Mouse (Mus musculus): ENCODE data around the gene Pla1a.

Gene Pla1a

DNA sequence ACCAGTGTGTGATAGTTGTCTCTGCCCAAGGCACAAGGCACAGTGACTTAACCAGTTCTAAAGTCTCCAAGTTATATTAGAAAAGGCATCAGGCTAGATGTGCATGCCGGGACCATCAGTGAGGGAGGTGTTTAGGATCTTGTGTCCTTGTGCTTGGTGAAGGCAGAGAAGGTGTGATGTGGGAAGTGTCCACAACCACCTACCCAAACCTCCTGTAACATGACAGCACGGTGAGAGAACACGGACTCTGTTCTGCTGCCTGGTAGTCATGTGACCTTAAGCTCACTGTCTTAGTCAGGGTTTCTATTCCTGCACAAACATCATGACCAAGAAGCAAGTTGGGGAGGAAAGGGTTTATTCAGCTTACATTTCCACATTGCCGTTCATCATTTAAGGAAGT, 66.7 kb downstream of the Pla1a start:
- DNase-seq (ENCODE audit: low spot score): no peak

DNA sequence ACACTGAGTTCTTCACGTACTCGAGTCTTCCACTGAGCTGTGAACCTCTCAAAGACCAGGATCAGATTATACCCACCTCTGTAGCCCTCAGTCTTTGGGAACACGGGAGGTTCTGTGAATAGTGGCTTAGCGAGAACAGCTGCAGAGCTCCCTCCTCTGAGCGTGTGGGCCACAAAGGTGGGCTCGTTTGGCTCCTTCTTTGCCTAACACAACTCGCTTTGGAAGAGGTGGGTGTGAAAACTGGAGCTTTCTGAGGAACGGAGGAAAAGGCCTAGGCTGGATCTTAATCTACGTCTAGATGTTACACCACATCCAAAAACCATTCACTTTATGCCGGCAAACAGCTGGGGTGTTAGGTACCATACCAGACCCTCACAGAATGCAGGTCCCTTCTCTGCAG, 67.6 kb downstream of the Pla1a start:
- DNase-seq (ENCODE audit: low spot score): no peak

DNA sequence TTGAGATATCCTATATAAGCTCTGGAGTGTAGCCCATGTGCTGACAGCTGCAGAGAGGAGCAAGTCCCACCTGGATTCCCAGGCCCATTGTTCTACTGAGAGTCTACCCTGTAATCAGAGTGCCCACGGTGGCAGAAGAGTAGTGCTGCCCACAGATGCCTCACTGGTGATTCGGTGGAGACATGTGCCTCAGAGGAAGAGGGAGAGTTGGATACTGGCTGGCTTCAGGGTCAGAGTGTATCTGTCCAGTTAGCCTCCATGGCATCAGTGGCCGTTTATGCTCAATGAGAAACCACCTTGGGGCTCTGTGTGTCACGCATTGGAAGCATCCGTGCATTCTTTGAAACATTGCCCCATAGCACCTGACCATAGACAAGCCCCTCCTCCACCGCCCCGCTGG, 69.3 kb downstream of the Pla1a start:
- no peak for DNase-seq (ENCODE audit: low spot score)

DNA sequence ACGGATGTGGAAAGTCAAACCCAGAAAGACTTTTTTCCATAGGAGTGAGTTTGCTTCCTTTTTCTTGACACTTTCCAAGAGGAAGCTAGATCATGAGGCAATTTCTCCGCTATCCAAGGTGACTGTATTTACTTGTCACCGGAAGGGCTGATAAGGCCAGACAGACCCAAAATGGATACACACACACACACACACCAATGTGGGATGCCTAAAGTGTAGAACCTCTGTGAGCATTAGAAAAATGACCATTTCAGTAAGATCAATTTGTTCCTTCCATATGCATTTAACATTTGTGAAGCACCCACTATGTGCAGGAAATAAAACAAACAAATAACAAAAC, 69.7 kb downstream of the Pla1a start:
- no peak for DNase-seq (ENCODE audit: low spot score)

DNA sequence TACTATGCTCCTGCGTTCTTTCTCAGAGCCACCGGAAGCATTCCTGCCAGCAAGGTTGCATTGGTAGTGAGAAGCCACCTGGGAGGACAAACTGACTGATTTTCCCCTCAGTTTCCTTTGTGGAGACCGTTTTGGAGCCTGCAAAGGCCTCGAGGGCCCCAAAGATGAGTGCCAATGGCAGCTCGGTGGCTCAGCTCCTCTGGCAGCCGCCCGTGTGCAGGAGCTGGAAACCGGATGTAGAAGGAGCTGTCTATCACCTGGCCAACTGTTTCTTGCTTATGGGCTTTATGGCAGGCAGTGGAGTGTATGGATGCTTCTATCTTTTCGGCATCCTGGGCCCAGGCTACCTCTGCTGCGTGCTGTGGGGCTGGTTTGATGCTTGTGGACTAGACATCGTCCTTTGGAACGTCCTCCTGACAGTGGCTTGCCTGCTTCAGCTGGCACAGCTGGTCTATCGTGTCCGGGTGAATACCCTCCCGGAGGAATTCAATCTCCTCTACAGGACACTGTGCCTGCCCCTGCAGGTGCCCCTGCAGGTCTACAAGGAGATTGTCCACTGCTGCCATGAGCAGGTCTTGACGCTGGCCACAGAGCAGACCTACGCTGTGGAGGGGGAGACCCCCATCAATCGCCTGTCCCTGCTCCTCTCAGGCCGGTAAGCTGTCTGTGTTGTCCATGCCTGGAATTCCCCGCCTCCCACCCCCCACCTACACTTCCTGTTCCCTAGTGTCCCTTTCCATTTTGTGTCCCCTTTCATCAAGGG, 70.3 kb downstream of the Pla1a start:
- no peak for DNase-seq (ENCODE audit: low spot score)

DNA sequence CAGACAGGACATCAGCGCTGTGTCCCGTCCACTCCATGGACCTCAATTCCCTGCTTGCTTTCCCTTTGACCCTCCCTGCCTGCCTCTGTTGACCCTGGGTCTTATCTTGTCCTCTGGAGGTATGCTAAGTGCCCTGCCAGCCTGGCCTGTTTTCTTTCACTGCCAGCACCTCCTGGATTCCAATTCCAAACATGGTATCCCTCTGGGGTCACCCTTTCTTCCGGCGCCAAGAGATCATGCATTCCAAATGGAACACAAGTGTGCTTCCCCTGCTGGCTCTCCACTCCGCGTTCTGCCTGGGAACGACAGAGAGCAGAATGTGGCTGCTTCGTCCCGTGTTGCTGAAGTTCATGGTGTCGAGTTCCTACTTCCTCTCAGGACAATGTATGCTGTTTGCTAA, 71.0 kb downstream of the Pla1a start, which contains the start of gene Popdc2:
Gene Popdc2 (plus strand): TSS at position 277 of the 400 bp plus-strand sequence.
- no peak for DNase-seq (ENCODE audit: low spot score)

DNA sequence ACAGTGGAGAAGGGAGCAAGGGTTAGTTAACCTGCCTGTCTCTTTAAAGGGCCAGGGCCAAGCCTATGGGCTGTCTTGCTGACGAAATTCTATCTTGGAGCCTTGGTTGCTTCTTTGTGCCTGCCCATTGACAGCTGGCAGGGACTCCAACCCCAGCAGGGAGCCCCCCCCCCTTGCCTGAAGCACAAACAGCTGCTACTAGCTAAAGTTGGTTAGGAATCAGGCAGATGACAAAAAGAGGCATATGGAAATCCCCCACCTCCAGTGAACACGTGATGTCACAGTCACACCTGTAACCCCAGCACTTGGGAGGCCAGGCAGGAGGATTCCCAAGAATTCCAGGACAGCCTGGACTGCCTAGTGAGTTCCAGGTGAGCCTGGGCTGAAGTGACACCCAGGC, 72.6 kb downstream of the Pla1a start:
- no peak for DNase-seq (ENCODE audit: low spot score)

DNA sequence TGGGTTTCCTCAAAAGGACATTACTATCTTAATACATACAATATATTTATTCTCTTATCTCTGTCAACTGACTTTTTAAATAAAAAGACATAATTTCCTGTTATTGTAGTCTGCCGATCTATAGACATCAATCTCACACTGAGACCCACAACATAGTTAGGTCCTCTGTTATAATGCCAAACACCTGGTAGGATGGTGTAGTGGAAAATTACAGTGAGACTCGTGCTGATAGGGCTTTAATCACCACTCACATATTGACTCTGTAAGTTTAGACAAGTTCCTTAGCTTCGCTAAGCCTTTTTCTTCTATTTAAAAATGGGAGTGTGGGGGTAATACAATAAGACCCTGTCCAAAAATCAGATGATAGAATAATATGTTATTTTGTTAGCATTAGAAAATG, 73.1 kb downstream of the Pla1a start:
- DNase-seq (ENCODE audit: low spot score): no peak

DNA sequence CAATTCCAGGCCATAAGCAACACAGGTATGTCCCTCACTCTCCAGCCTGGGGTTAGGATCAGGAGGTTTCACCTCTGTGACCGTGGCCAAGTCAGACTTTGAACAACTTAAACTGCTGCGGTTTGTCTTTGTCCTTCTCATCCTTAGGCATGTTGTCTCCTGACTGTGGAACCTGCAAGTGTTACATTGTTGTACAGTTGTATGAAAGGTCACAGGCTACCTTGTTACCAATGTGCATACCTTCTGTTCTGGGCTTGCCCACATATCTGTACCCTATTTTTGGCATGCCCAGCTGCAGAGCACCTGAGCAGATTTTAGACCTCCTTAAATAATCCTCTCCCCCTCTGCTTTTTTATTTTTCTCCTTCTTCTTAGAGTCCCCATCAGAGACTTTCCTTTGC, 73.7 kb downstream of the Pla1a start:
- no peak for DNase-seq (ENCODE audit: low spot score)

DNA sequence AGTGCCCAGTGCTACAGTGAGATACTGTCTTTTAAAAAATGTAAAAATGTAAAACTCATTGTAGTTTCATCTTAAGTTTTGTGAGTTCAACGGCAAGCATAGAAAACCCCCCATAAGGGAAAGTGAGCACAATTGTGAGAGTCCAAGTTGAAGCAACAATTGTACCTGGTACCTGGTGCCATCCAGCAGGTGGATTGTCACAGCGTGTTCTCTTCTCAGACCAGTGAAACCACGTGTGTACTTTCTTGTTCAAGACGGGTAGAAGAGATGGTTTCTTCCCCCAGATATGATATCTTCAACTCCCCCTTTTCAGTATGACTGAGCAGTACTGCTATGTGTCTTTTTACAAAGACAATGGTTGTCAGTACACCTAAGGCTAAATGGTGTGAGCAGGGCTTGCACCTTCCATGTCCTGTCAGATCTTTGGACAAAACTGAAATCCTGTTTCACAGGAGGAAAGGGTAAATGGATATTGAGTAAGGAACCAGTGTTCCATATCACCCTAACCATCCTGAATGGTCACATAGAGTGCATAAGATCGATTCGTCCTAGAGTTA, 74.6 kb downstream of the Pla1a start:
- no peak for DNase-seq (ENCODE audit: low spot score)

DNA sequence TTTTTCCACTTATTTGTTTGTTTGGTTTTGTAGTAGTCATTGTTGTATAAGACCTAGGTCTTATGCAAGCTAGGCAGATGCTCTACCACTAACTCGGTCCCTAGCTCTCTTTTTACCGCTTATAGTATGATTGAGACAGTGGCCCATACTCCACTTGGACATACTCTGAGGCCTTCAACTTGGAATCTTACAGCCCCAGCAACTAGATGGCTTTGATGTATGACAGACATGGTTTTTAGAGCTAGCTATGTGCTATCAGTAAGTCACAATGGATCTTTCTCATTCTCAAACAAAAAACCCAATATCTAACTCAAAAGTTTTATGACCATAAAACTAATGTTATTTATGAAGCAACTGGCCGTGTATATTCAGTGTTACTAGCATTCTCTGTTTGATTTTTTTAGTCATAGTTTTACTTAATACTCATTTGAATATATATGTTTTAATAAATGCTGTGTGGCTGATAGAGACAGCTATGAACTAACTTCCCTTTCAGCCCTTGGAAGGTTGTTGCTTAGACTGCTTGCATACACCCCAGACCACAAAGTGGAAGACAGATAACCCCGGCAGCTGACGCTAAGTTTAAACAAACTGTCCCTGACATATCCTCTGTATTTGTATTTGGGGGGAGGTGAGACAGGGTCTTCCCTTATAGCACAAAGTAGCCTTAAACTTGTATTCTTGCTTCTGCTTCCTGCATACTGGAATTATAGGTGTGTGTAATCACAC, 78.6 kb downstream of the Pla1a start:
- DNase-seq (ENCODE audit: low spot score): no peak

DNA sequence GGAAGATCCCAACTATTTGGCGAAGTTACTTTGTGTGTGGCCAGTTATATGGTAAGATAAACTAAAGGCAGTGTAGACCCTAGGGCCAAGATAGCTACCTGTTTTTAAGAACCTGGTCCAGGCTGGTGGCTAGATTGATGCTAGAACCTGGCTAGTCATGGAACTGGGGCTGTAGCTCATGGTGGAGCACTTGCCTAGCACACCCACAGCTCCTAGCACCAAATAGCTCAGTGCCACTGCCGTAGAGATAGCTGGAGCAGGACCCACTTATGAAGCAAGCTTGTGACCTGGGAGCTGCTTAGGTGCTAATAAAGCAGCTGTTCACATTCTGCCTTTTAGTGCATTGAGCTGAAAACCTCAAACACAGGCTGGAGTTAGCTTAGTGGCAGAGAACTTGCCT, 79.3 kb downstream of the Pla1a start:
- no peak for DNase-seq (ENCODE audit: low spot score)

DNA sequence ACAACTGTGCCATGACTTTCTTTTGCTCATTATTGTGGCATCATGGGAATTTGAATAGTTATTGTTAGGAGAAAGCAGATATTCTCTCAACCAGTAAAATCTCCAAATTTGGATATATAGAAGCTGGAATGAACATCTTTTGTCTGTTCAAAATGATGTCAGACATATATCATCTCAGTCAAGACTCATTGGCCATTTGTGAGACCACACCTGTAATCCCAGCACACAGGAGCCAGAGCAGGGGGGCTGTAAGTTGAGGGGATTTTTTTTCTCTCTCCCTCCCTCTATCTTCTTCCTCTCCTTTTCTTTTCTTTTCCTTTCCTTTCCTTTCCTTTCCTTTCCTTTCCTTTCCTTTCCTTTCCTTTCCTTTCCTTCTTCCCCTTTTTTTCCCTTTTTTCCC, 80.1 kb downstream of the Pla1a start:
- no peak for DNase-seq (ENCODE audit: low spot score)

DNA sequence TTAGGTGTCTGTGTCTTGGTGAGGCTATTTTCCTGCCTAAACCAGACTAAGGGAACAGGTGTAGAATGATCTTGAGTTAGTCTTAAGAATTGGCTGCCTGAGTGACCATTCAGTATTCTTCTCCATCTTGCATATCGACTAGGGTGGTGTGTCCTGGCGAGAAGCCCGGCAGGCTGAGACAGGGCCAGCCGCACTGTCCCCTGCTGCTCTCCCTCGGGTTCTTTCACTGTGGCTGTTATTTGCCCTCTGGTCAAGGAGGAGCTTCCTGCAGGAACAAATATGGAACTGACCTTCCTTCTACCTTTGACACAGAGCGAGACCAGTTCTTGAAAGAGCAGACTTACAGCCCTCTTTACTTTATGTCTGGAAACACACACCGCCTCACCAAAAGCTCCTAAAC, 80.9 kb downstream of the Pla1a start:
- DNase-seq (ENCODE audit: low spot score): no peak

DNA sequence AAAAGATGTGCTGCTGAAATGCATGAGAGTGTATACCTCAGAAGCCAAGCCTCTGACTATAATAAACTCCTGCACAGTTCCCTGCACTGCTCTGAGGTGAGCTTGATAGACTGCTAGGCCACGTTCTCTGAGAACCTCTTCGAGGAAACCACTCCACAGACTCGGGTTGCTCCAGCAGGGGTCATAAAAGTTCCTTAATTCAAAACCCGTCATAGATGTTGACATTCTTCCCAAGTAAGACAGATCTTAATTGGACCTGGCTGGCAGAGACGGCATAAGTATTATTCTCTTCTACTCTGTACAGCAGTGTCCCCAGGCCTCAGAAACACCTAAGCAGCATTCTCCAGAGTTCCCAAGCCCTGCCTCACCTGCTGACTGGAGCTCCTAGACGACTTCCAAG, 82.0 kb downstream of the Pla1a start:
- no peak for DNase-seq (ENCODE audit: low spot score)

DNA sequence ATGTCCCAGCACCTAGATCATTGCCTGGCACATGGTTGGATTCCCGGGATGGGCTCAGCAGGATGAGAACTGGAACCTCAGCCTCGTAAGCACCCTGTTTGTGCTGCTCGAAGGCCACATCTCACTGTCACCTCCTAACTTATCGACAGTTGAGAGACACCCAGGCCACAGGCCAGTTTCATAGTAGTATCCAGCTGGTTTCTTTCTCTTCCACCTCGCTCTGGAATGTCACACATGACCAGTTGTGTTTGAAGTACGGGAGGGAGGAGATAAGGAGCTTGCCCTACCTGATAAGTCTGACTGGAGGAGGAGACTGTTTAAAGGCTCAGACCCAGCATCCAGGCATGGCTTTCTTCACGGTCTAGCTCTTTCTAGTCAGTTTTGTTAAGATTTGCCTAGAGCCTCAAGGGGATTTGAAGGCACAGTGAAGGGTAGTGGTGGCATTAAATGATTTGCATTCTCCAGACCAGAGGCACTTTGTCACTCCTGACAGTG, 82.5 kb downstream of the Pla1a start:
- DNase-seq (ENCODE audit: low spot score): no peak

DNA sequence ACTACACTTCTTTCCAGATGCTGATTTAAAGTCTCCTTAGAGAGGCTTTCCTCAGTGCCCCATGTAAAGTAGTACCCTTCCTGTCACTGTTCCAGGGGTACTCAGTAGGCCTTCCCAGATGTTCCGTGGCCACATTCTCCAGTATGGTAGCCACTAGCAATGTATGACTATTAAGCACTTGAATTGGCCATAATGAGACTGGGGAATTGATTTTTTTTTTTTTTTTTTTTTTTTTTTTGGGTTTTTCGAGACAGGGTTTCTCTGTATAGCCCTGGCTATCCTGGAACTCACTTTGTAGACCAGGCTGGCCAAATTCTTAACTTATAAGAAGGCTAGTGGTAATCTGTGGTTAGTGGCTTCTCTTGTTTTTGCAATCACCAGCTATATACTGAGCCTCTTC, 83.1 kb downstream of the Pla1a start:
- DNase-seq (ENCODE audit: low spot score): no peak

DNA sequence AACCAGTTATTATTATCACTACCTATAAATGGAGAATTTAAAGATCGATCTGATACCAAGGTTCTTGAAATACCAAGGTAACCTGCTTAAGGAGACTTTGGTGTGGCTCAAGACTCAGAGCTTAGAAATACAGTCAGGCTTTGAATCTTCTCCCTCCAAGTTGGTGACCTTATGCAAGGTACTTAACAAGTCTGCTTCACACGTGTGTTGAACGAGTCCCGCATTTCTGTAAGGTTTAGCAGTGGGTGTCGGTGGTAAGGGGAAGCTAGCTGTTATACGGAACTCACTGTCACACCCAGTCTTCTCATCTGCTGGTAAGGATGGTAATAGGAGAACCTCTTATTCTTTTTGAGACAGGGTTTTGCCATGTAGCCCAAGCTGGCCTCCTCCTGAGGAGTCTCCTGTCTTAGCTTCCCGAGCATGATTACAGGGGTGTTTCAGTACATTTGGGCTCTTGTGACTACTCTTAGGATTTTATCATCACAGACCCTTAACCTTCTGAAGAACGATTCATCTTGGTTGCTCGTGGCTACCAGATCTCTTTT, 84.7 kb downstream of the Pla1a start:
- no peak for DNase-seq (ENCODE audit: low spot score)

DNA sequence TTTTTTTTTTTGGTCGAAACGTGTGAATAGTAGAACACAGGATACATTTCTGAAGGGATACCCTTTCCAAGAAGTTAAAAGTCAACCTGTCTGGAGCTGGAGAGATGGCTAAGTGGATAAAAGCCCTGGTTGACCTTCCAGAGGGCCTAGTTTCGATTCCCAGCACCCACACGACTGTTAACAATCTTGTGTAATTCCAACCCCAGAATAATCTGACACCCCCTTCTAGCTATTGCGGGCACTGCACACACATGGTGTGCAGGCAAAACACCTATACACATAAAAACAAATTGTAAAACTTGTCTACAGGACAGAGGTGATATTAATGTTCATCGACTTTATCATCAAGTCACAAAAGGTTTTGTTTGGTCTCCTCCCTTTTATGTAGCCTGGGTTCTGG, 85.4 kb downstream of the Pla1a start:
- DNase-seq (ENCODE audit: low spot score): no peak

DNA sequence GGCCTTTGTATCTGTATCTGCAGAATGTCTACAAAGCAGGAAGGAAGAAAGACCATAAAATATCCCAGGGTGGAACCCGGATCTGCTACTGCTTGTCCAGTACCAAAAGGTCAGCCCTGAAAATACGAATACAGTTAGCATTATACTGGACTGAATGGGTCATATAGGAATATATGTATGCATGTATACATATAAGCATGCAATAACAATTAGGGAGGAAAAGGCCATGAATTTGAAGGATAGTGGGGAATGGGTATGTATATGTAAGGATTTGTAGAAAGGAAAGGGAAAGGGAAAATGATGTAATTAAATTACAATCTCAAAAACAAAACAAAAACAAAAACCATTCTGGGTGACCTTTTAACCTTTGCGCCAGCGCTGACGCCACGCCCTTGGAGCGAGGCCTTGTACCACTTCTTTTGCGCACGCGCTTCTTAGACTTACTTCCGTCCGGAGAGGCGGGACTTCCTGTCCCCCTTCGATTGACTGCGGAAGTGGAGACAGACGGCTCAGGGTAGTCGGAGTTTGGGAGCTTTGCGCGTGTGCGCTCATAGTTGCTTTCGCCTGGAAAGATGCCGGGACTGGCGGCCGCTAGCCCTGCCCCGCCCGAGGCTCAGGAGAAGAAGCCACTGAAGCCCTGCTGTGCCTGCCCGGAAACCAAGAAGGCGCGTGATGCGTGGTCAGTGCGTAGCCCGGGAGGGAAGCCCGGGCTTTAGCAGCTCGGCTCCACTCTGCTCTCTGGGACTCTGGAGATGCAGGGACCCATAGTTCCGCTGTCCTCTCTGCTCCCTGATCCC, 86.2 kb downstream of the Pla1a start, which contains the start of the genes Cox17 and Gm21987:
Gene Cox17 (plus strand): TSS at position 463 of the 797 bp plus-strand sequence.
Gene Gm21987 (plus strand): TSS at position 512 of the 797 bp plus-strand sequence.
- peak; percentile 61 for DNase-seq (ENCODE audit: low spot score)
